Mouse (Mus musculus): ENCODE measurements around the gene Kcne1. TPM values are rescaled to one million over a fixed set of nuclear protein-coding genes. Genes with fewer than 3 reads are reported as not detected.
A peak's percentile ranks its signal among the peaks of the same experiment; 100 is the strongest.

The Kcne1 gene
- total and polyA plus RNA-seq, 2 experiments from 2014 or later = 1.7 TPM; not detected in 1

GRCm38 (mm10) chr16:92355982-92356381, 3.3 kb downstream of the Kcne1 start:
- Histone ChIP-seq H3K9ac (replicated peaks; ENCODE audit: low read length, poor library complexity, severe bottlenecking) (no peak overlapping the region), H3K4me3 (ENCODE audit: low read depth, low read length) (no peak overlapping the region), H3K27ac (ENCODE audit: low read depth, low read length) (no peak overlapping the region), H3K27me3 (ENCODE audit: insufficient read depth, low read length) (no peaks in the 10 kb centered on the region), H3K9me3 (ENCODE audit: low read length) (no peaks in the 10 kb centered on the region), H3K4me2 (ENCODE audit: low read depth, low read length, poor library complexity, severe bottlenecking) (no peak overlapping the region), H3K4me1 (ENCODE audit: insufficient read depth, low read length) (no peaks in the 10 kb centered on the region), H3K36me3 (ENCODE audit: insufficient read depth, low read length) (no peaks in the 10 kb centered on the region)
- no peak for TF ChIP-seq CTCF (IDR thresholded peaks at IDR 0.05)
- DNase-seq (ENCODE audit: low spot score) (no peak), ATAC-seq (ENCODE audit: low FRiP score) (no peak)
- WGBS = 80% methylated on average over 11 of the region's 11 CpGs

GRCm38 (mm10) chr16:92355366-92355765, 3.9 kb downstream of the Kcne1 start:
- Histone ChIP-seq H3K4me2 (ENCODE audit: low read depth, low read length, poor library complexity, severe bottlenecking) (no peak overlapping the region), H3K9me3 (ENCODE audit: low read length) (no peaks in the 10 kb centered on the region), H3K4me3 (ENCODE audit: low read depth, low read length) (no peak overlapping the region), H3K36me3 (ENCODE audit: insufficient read depth, low read length) (no peaks in the 10 kb centered on the region), H3K9ac (replicated peaks; ENCODE audit: low read length, poor library complexity, severe bottlenecking) (no peak overlapping the region), H3K27me3 (ENCODE audit: insufficient read depth, low read length) (no peaks in the 10 kb centered on the region), H3K4me1 (ENCODE audit: insufficient read depth, low read length) (no peaks in the 10 kb centered on the region), H3K27ac (ENCODE audit: low read depth, low read length) (no peak overlapping the region)
- ATAC-seq (ENCODE audit: low FRiP score) = no peak
- WGBS = 89% methylated on average over 5 of the region's 5 CpGs
- no peak for DNase-seq (ENCODE audit: low spot score)
- TF ChIP-seq CTCF (IDR thresholded peaks at IDR 0.05) = no peak

DNA sequence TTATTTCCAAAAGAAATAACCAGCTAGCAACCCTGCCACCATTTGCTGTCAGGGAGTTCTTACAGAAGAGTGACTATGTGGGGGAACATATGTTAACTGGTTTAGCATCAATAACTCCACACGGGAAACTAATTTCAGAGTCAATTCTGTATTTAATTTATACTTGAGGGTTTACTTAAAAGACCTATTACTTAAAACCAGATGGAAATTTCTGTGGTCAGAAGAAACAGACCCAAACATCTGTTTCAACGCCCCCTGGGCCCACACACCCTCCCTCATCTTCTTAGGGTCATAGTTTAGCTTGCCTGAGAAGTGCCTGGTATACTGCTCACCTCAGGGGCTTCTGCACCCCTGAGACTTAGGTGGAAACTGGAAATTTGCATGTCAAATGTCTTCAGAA, 5.4 kb downstream of the Kcne1 start:
- 73% methylated on average over 2 of the region's 2 CpGs for WGBS

DNA sequence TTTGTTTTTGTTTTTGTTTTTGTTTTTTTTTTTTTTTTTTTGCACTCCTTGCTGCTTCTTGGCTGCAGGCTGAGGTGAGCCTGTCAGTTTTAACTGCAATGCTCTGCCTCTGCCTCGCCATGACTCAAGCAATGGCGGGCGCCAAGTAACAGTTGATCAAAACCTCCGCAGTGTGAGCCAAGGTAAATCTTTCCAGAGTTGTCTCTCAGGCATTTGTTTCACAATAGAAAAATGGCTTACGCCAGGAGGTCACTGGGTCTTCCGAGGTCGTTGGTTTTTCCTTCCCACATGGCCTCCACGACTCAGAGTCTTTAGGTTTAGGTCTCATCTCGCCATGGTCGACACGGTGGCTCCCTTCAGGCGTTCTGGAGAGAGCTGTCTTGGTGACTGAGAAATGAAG, 6.0 kb downstream of the Kcne1 start:
- no peaks in the 10 kb centered on the region for H3K27me3 ChIP-seq (ENCODE audit: insufficient read depth, low read length)
- no peak overlapping the region for H3K4me2 ChIP-seq (ENCODE audit: low read depth, low read length, poor library complexity, severe bottlenecking)
- DNase-seq (ENCODE audit: low spot score) (no peak), ATAC-seq (ENCODE audit: low FRiP score) (no peak)
- H3K9me3 ChIP-seq (ENCODE audit: low read length) = no peaks in the 10 kb centered on the region
- no peak overlapping the region for H3K4me3 ChIP-seq (ENCODE audit: low read depth, low read length)
- WGBS = 90% methylated on average over 12 of the region's 12 CpGs
- no peaks in the 10 kb centered on the region for H3K4me1 ChIP-seq (ENCODE audit: insufficient read depth, low read length)
- no peak for TF ChIP-seq CTCF (IDR thresholded peaks at IDR 0.05)
- H3K36me3 ChIP-seq (ENCODE audit: insufficient read depth, low read length) = no peaks in the 10 kb centered on the region
- no peak overlapping the region for H3K9ac ChIP-seq (replicated peaks; ENCODE audit: low read length, poor library complexity, severe bottlenecking)
- H3K27ac ChIP-seq (ENCODE audit: low read depth, low read length) = no peak overlapping the region

More for the DNA sequence above, 5.4 kb downstream of the Kcne1 start:
- Histone ChIP-seq H3K4me3 (ENCODE audit: low read depth, low read length) (no peak overlapping the region), H3K9ac (replicated peaks; ENCODE audit: low read length, poor library complexity, severe bottlenecking) (no peak overlapping the region), H3K27me3 (ENCODE audit: insufficient read depth, low read length) (no peaks in the 10 kb centered on the region), H3K36me3 (ENCODE audit: insufficient read depth, low read length) (no peaks in the 10 kb centered on the region), H3K4me2 (ENCODE audit: low read depth, low read length, poor library complexity, severe bottlenecking) (no peak overlapping the region), H3K9me3 (ENCODE audit: low read length) (no peaks in the 10 kb centered on the region), H3K4me1 (ENCODE audit: insufficient read depth, low read length) (no peaks in the 10 kb centered on the region), H3K27ac (ENCODE audit: low read depth, low read length) (no peak overlapping the region)
- DNase-seq (ENCODE audit: low spot score) (no peak), ATAC-seq (ENCODE audit: low FRiP score) (no peak)
- no peak for TF ChIP-seq CTCF (IDR thresholded peaks at IDR 0.05)

GRCm38 (mm10) chr16:92348941-92349340, 10.3 kb downstream of the Kcne1 start:
- no peaks in the 10 kb centered on the region for H3K4me1 ChIP-seq (ENCODE audit: insufficient read depth, low read length)
- no peak overlapping the region for H3K4me3 ChIP-seq (ENCODE audit: low read depth, low read length)
- H3K9me3 ChIP-seq (ENCODE audit: low read length) = no peaks in the 10 kb centered on the region
- H3K36me3 ChIP-seq (ENCODE audit: insufficient read depth, low read length) = no peaks in the 10 kb centered on the region
- TF ChIP-seq CTCF (IDR thresholded peaks at IDR 0.05) = no peak
- H3K4me2 ChIP-seq (ENCODE audit: low read depth, low read length, poor library complexity, severe bottlenecking) = no peak overlapping the region
- H3K9ac ChIP-seq (replicated peaks; ENCODE audit: low read length, poor library complexity, severe bottlenecking) = no peak overlapping the region
- H3K27me3 ChIP-seq (ENCODE audit: insufficient read depth, low read length) = no peaks in the 10 kb centered on the region
- H3K27ac ChIP-seq (ENCODE audit: low read depth, low read length) = no peak overlapping the region
- ATAC-seq (ENCODE audit: low FRiP score) (peak; percentile 84; the same call in 1 of the 2 replicates), DNase-seq (ENCODE audit: low spot score) (peak; percentile 81)
- WGBS = 58% methylated on average over 12 of the region's 12 CpGs

DNA sequence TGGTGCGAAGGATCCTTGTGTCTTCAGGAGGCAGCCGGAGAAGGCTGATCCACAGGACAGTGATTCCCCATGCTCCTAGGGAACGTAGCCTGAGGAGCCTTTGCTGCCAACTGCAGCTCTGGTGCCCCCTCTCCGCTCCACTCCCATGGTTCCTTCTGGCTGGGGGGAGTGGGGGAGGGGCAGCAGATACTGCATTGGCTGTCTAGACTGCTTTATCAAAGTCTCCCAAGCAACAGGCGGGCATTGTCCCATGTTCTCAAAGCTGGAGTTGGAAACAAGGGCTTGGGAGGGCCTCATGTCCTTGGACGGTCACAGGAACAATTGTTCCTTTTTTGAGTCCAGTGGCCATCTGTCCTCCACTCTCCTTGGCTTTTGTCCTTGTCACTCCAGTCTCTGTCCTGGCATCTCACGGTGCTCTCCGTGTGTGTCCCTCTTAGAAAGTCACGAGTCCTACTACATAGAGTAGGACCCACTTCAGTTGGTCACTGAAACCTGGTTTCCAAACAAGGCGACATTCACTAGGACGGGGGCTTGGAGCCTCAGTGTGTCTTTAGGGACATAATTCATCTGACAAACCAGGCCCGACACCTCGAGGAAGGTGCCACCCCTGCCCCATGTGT, 12.9 kb downstream of the Kcne1 start:
- no peaks in the 10 kb centered on the region for H3K27me3 ChIP-seq (ENCODE audit: insufficient read depth, low read length)
- H3K36me3 ChIP-seq (ENCODE audit: insufficient read depth, low read length) = no peaks in the 10 kb centered on the region
- no peak overlapping the region for H3K4me2 ChIP-seq (ENCODE audit: low read depth, low read length, poor library complexity, severe bottlenecking)
- H3K9me3 ChIP-seq (ENCODE audit: low read length) = no peaks in the 10 kb centered on the region
- H3K9ac ChIP-seq (replicated peaks; ENCODE audit: low read length, poor library complexity, severe bottlenecking) = no peak overlapping the region
- peak; percentile 66 for DNase-seq (ENCODE audit: low spot score)
- WGBS = 59% methylated on average over 13 of the region's 13 CpGs
- no peak overlapping the region for H3K27ac ChIP-seq (ENCODE audit: low read depth, low read length)
- 0 out of 2 replicates have a peak, but pooled peaks have one; percentile 41 for ATAC-seq (ENCODE audit: low FRiP score)
- no peaks in the 10 kb centered on the region for H3K4me1 ChIP-seq (ENCODE audit: insufficient read depth, low read length)
- TF ChIP-seq CTCF (IDR thresholded peaks at IDR 0.05) = no peak
- no peak overlapping the region for H3K4me3 ChIP-seq (ENCODE audit: low read depth, low read length)

Data from midbrain, postnatal 0 days (tissue).